Mouse (Mus musculus): Measurements from ENCODE around the gene Mrpl55.

The Mrpl55 gene

DNA sequence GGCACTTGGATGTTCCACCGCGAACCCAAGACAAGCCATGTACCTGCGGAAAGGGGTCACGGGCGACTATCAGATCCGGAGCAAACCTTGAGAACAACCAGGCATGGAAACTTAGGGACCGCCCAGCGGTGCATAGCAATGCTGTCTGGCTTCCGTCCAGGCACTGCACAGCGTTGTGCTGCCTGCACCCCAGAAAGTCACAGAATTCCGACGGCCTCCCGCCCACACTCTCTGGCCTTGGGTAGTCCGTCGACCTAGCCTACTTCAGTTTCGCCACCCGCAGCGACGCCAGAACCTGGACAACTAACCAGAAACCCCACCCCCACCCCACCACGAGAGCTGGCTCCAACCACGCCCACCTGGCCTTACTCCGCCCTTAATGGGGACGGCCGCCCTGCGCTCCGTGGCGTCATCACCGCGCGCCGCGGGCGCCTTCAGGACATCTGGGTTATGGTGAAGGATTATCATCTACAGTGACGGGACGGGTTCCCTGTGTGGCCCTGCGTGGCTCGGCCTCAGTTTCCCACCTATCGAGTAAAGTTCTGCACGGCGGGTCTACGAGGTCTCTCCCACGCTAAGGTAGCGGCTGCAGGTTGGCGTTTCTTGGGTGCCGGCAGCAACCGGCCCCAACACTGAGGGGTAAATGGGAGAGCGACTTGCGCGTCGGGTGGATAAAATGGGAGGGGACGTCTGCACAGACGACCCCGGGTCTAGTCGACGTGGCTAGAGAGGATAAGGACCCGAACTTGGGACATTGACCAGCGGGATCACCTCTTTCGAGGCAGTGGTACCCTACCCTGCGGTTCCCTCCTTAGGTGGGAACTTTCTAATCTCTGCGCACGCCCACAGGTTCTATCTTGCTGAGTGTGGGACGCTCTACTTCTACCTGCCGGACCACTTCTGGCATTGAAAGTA is at the start of gene Mrpl55:
Gene Mrpl55, plus strand, starts transcription at position 406 of the 915 bp plus-strand sequence.
- peak; percentile 90 for DNase-seq (ENCODE audit: low spot score)

DNA sequence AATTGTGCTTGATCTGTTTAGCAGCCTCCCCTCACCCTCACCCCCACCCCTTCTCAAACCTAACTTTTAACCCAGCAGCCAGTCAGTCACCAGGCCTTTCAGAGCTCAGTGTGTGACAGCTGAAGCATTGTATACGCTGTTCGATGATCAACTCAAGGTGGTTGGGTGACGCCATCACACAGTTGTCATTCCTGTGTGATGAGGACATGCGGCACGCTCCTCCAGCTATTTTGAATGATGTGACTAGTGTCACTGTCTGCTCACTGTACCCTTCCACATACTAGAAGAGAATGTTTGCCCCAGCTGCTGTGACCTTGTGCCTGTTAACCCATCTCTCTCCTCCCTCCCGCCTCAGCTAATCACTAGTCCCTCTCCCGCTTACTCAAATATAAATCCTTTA is 48.1 kb upstream of the Mrpl55 start:
- DNase-seq (ENCODE audit: low spot score), result no peak

DNA sequence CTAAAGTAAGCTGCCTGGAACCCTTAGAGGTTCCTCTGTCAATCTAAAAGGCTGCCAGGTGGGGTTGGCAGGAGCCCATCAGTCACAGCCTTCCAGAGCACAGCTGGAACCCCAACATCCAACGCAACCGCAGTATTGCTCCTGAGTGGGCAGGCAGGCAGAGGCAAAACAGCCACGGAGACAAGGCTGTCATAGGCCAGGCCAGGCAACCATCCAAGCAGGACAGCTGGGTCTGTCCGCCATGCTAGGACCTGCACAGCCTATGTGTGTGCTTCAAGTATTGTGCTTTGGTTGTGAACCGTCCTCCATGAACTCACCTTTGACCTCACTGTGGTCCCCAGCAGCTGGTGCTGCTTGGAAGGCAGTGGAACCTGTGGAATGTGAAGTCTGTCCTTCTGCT is 46.4 kb upstream of the Mrpl55 start:
- DNase-seq (ENCODE audit: low spot score), result no peak

- no peak for DNase-seq (ENCODE audit: low spot score)
Observed at GRCm38 (mm10) chr11:59159099-59159498, 43.2 kb upstream of the Mrpl55 start.

- no peak for DNase-seq (ENCODE audit: low spot score)
Observed at GRCm38 (mm10) chr11:59159558-59159957, 42.7 kb upstream of the Mrpl55 start.

DNA sequence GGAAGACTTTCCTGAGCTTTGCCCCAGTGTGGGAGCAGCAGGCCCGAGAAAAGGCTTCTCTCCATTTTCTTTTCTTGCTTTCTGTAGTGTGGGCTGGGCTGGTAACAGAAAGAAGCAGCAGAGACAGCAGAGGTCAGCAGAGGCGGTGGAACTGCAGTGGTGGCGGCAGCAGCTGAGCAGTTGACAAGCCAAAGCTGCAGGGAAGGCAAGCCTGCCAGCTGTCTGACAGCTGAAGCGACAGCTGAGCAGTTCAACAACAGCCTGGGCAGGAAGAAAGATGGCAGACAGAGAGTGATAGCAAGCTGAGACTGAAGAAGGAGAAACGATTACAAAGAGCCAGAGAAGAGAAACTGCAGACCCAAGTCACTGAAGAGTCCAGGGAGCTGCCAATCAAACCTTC is 40.9 kb upstream of the Mrpl55 start:
- no peak for DNase-seq (ENCODE audit: low spot score)

- DNase-seq (ENCODE audit: low spot score), result peak; percentile 81
Observed at GRCm38 (mm10) chr11:59162443-59163254, 39.6 kb upstream of the Mrpl55 start.

DNA sequence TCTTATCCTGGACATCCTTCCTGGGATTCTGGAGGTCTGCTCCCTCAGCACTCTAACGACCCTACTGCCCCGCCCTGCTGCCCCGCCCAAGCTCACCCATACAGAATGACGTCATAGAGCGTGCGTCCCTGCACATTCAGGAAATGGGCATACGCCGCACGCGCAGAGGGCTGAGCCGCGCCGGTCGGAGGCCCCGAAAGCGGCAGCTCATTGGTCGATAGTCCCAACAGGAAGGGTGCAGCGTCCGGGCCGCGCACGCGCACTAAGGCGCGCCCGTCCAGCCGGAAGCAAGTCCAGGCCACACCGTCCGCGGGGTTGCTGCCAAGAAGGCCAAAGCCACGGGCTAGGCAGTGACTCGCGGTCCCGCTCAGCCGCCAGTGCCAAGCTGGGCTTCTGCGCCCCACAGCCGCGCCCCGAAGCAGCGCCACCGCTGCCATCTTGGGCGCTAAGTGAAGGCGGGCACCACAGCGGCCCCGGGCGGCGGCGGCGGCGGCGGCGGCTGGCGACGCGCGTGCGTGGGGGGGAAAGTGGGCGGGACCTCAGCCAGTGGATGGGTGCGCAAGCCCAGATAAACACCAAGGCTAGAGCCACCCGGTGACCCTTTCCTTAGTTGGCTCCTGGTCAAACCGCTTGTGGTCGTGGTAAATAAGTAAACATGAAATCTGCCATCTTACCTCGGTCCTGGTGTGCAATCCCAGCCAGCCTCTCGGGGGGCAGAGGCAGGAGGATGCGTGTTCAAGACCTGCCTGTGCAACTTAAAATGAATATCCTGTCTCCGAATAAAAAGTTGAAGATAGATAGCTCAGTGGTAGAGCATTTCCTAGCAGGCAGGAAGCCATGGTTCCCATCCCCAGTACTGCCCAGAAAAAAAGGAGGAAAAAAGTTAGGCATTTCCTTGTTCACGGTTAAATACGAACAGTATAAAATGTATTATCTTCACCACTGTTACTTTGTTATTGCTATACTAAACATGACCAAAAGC is 38.7 kb upstream of the Mrpl55 start, which contains the start of gene Iba57:
Gene Iba57, minus strand, starts transcription at position 485 of the 982 bp plus-strand sequence.
- peak; percentile 96 for DNase-seq (ENCODE audit: low spot score)

DNA sequence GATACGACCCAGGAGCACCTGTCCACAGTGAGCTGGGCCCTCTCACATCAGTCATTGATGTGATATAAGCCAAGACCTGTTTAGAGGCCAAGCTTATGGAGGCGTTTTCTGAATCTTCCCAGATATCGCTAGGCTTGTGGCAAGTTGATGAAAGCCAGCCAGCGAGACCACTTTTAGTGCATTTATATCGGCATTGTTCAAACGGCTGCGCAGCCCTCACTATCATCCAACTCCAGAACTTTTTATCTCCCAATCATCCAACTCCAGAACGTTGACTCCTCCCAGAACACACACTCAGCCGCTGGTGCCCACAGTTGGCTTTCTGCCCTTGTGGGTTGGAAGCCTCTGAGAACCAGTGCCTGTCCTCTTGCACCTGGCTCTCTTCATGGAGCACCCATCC is 37.9 kb upstream of the Mrpl55 start:
- DNase-seq (ENCODE audit: low spot score), result peak; percentile 97

DNA sequence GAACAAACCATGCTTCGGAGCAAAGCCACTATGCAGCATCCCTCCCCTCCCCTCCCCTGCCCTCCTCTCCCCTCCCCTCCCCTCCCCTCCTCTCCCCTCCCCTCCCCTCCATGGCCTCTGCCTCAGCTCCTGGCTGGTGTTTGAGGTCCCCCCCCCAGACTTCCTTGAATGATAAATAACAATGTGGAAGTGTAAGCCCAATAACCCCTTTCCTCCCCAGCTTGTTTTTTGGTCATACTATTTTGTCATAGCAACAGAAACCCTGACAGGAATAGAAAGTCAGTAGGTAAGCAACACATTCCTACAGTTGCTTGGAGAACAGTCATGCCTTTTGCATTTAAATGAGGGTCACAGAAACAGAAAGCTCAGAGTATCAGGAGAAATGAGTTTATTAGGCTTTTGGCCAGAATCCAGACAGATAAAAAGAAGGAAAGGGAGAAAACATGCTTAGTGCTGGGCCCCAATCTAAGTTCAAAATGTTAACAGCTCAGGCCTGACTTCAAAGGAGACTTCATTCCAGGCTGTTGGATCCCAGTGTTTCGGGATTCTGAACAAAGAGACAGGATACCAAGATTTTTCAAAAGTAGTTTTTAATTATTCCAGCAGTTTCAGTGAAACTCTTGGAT is 36.6 kb upstream of the Mrpl55 start:
- peak; percentile 34 for DNase-seq (ENCODE audit: low spot score)

- no peak for DNase-seq (ENCODE audit: low spot score)
Observed at GRCm38 (mm10) chr11:59169807-59170206, 32.5 kb upstream of the Mrpl55 start.

GRCm38 (mm10) chr11:59170549-59170948 is 31.7 kb upstream of the Mrpl55 start:
- DNase-seq (ENCODE audit: low spot score), result no peak

- peak; percentile 64 for DNase-seq (ENCODE audit: low spot score)
Observed at GRCm38 (mm10) chr11:59174189-59174838, 28.0 kb upstream of the Mrpl55 start.

- DNase-seq (ENCODE audit: low spot score), result no peak
Observed at GRCm38 (mm10) chr11:59176475-59176874, 25.8 kb upstream of the Mrpl55 start.

DNA sequence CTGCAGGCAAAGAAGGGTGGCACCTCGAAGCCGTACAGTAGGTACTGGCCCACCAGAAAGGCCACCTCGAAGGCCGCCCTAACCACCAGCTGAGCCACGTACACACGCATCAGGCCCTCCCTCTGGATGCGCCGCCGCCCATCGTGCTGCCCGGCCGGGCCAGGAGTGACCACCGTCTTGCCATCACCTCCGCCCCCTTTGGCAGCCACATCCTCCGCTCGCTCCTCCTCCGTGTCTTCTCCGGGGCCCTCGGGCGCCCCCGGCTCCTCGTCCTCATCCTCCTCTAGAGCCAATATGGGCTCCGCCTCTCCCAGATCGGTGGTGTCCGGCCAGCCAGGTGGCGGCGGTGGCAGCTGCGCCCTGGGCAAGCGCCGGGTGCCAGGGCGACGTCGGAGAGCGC is 25.4 kb upstream of the Mrpl55 start:
- DNase-seq (ENCODE audit: low spot score), result no peak

GRCm38 (mm10) chr11:59182864-59183331 is 19.4 kb upstream of the Mrpl55 start, which contains the start of gene Gjc2:
Gene Gjc2 (minus strand): TSS chr11:59183213.
- DNase-seq (ENCODE audit: low spot score), result no peak

GRCm38 (mm10) chr11:59183821-59184220 is 18.5 kb upstream of the Mrpl55 start:
- DNase-seq (ENCODE audit: low spot score), result peak; percentile 72

GRCm38 (mm10) chr11:59185490-59185889 is 16.8 kb upstream of the Mrpl55 start:
- DNase-seq (ENCODE audit: low spot score), result no peak

DNA sequence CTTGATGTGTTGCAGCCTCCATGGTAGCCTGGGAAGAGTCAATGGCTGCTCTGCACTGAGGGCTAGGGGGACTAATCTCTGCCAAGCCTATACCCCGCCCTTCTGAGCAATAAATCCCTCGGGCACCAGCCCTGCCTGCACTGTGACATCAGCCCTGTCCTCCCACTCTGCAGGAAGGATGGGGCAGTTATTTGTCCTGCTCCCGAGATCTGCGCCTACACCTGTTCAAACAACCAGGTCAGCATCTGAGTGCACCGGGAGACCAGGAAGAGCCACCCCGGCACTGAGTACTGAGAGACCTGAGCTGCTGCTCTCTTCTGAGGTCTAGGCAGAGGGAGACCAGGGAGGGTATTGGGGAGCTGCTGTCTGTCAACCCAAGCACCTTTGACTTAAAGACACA is 14.6 kb upstream of the Mrpl55 start:
- no peak for DNase-seq (ENCODE audit: low spot score)

All from c-Kit-positive CD71-positive TER-119-positive erythroid progenitor cells, embryonic 14.5 days (primary cell).